Mouse (Mus musculus): ENCODE measurements around the gene Pmch.

Pmch gene

DNA sequence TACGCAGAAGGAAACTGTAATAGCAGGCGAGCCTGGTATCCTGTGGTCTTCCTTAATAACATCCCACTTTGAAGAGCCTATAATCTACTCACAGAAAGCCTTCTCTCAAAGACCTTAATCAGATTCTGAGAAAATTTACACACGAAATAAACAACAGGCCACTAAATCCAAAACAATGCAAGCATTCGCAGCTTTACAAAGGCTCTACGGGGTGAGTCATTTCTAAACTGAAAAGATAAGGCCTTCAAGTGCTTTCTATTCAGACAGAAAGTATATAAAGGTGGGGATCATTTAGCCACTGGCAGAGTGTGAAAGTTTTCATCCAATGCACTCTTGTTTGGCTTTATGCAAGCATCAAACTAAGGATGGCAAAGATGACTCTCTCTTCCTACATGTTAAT lies at the start of gene Pmch:
Pmch (plus strand) TSS at position 301 of the 400 bp plus-strand sequence.
- no peak for DNase-seq (ENCODE audit: low read depth, low spot score)

DNA sequence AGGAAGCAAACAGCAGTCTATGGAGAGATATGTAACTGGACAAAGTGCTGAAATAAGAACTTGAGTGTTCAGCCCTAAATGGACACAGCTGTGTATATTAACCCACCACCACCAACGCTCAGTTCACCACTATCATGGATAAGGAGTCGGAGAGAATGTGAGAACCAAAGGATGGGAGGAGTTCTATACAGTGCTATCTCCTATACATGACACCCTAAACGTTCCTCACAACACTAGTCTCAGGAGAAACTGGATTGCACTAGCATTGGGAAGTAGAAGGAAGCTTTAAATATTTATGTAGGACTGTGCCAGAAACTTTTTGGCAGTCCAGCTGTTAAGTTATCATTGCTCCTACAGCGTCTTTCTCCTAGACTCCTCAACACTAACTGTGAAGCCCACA lies 46.6 kb upstream of the Pmch start:
- DNase-seq (ENCODE audit: low read depth, low spot score): no peak

DNA sequence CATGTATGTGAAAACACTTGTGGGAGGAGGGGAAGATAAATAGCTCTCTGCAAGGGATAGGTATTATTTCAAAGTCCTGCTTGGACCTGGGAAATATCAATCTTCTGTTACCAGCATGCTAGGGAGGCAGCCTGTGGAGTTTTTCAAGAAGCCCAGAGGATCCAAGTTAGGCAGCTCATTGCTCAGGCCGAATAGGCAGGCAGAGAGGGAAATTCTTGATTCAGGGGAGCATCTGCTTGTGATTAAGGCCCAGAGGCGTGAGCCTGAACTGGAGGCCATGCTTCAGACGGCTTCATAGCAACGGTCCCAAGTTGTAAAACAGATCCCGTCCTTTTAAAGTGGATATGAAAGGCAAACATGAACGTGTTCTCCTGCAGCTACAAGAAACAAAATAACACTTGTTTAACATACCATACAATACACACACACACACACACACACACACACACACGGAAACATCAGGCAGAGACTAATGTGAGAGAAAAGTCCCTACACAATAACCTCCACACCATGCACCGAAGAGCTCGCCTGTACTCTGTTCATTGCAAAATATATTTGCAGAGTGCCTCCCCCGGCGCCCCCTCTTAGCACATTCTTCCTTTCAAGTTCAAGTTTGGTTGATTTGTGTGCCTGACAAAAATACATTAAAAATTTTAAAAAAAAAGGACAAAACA lies 44.6 kb upstream of the Pmch start:
- no peak for DNase-seq (ENCODE audit: low read depth, low spot score)

DNA sequence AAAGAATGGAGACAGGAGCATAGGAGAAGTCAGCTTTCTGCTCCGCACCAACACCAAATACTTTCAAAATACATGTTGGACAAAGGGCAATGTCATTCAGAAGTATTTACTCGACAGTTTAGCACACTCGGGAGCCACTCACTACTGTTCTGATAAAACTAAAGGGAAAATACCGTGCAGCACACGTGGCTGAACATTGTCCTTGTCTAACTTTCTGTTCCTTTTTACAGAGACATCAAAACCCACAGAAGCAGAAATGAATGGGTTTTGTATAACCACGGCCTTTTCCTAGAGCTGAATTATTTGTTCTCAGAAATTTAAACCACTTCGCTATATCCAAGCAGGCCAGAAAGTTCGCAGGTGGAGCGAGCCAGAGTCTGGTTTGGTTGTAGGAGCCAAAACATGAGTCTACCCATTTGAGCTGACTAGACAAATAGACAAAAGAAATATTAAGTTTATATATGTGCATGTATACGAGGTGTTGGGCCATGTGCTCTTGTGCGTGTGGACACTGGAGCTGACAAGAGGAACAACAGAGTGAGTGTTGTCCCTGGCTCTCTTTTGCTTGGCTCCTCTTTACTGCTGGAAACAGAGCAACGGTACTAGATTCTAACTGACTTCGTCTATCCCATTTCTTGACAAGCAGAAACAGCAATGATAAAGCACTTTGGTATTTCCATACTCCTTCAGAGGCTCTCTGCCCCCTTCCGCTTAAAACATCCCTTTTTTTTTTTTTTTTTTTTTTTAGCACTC lies 36.5 kb upstream of the Pmch start:
- DNase-seq (ENCODE audit: low read depth, low spot score): no peak

DNA sequence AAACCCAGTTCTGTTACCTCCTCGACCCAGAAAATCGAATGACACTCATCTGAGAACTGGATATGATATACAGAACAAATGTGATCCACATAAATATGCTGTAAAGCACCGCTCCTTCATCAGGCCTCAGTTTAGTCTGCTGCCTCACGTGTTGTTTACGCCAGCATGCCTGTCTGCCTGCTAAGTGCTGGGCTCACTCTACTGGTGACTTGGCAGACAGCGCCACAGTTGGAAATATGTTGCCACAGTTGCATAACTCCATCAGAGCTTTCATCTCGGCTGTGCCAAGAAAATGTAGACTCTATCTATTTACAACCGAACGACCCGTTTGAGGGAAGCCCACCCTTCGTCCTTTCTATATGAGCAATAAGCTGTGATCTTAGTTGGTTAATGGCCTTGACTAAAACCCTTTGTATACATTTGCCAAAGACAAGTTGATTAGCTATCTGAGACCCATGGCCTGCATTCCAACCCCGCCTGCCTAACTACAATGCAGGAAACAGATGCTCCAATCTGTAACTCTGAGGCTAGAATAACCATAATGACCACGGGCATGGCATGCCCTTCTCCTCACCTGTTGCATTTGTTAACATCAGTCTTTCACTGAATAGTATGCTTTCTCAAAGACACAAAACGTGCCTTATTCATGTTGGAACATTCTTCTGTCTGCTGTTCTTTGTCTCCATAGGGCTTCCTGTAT lies 33.8 kb upstream of the Pmch start:
- peak; percentile 18 for DNase-seq (ENCODE audit: low read depth, low spot score)

DNA sequence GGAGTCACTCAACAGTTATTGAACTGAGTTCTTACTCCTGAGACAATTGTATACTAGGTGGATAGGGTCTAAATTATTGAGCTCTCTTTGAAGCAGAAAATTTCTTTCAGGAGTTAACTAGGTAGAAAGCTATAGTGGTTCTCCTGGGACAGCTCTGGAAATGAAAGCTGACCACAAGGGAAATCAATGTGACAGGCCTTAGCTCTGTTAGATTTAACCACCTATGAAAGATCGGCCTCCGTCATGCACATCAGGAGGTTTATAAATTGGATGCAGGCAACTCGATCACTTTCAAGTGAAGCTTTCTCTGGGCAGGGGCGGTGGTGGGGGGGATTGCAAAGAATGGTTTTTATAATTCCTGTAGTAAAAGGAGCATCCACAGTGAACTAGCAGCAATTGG lies 27.4 kb upstream of the Pmch start:
- DNase-seq (ENCODE audit: low read depth, low spot score): no peak

DNA sequence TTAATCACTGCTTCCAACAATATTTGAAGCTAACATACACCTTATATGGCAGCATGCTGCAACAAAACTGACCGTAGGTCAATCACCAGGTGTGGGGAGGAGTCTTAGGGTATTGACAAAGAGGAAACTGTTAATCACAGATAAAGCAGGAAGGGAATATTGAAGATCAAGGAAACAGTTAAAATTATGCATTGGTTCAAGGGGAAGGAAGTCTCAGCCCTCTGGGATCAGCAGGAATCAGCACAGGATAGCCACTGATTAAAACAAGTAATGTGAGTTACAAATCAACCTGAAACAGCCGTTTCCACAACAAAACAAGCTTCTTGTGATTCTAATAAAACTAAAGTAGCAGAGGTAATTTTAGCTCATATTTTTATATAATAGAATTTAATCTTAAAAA lies 26.0 kb upstream of the Pmch start:
- no peak for DNase-seq (ENCODE audit: low read depth, low spot score)

DNA sequence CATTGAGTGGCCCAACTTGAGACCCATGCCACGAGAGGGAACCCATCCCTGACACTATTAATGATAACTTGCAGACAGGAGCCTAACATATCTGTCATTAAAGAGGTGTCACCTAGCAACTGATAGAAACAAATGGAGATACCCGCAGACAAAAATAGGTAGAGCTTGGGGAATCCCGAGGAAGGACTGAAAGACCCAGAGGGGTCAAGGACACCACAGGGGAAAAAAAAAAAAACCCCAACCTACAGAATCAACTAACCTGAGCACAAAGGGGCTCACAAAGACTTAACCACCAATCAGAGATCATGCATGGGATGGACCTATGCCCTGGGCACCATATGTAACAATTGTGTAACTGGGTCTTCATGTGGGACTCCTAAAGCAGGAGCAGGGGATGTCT lies 23.5 kb upstream of the Pmch start:
- no peak for DNase-seq (ENCODE audit: low read depth, low spot score)

DNA sequence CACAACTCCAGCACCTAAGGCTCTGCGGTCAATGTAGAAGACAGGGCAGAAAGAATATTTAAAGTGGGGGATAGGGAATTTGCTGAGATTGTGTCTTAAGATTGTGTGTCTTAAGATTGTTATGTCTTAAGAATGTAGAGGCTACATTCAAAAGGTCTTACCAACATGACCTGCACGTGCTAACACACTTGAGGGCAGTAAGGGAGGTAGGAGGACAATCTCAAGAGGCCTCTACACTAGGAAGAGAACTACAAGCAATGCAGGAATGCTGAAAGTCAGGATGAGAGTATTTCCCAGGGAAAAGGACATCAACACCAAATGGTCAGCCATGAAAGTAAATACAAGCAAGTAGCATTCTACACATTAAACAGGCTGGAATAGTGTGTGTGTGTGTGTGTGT lies 15.3 kb downstream of the Pmch start:
- no peak for DNase-seq (ENCODE audit: low read depth, low spot score)

DNA sequence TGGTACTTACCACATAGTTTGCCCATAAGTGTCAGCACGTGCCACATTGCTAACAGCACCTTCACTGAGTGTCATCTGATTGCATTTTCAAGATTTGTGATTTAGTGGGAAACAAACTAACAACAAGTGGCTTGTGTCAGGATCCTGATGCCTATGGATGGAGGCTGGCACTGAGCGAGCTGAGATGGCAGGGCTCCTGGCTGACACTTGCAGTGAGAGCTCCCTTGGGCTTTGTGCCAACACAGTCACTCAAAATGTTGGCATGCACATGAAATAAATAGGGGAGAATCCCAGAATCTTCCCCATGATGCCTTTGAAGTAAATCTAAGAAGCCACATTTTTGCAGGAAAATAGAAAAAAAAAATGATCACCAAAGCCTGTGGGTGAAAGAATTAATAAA lies 22.4 kb downstream of the Pmch start:
- DNase-seq (ENCODE audit: low read depth, low spot score): no peak

DNA sequence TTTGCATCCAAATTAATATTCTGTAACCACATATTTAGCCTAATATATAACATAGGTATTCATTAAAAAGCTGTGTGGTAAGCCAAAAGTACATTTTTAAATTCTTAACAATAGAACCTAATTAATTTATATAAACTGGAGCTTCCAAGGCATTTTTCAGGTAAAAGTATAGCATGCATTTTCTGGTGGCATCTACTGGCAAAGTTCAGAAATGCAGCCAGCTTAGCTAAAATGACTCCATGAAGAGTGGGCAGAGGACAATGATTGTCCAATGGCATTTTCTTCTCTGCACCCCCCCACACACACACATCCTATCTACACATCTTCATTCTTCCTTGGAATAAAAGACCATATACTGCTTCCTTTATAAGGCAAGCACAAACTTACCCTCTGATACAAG lies 28.8 kb downstream of the Pmch start:
- DNase-seq (ENCODE audit: low read depth, low spot score): no peak

DNA sequence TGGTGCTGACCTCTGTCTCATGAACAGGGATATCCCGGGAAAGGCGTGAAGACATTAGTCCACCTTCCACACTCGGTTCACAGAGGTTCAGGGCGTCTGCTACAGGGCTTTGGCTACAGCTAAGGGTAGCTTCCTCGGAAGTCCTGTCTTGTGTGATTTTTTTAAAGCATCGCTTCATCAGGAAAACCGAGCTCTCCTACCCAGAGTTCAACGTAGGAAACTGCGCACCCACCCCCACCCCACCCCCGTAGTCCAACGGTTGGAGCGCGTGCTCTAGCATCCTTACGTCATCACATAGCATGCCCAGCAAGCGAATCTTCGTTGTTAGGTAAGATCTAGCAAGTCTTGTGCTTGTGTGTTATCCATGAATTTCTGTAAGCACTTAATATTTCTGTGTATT lies 44.8 kb downstream of the Pmch start:
- no peak for DNase-seq (ENCODE audit: low read depth, low spot score)
